Mouse (Mus musculus) bone marrow, adult 2 months (tissue): ENCODE data around the gene Rnf215. TPM values are rescaled to one million over a fixed set of nuclear protein-coding genes. Genes with fewer than 3 reads are reported as not detected.

ENCODE experiments used
- H3K27ac ChIP-seq: fragments of 200-500 bp; 2 replicates; pipeline ENCODE4 v1.5.1; 2012; ENCODE audit warnings: low read depth, mild to moderate bottlenecking, control low read depth, inconsistent platforms, low read length; ENCODE audit not compliant: control insufficient read depth, poor library complexity, insufficient read depth
- H3K4me1 ChIP-seq: fragments of 200-500 bp; 2 replicates; pipeline ENCODE4 v1.6.1; 2011; ENCODE audit warnings: low read length; ENCODE audit not compliant: control insufficient read depth, insufficient read depth
- H3K4me3 ChIP-seq: fragments of 200-500 bp; replicated peaks from 2 replicates; pipeline ENCODE3; 2011; ENCODE audit warnings: mild to moderate bottlenecking, low read depth, low read length, control low read depth; ENCODE audit not compliant: control insufficient read depth
- CTCF ChIP-seq: fragments of 200-500 bp; IDR thresholded peaks from 2 replicates; pipeline ENCODE4 v1.5.1; 2011; ENCODE audit warnings: low read length, control low read depth; ENCODE audit not compliant: control insufficient read depth, insufficient read depth
- POLR2A ChIP-seq: fragments of 200-500 bp; IDR thresholded peaks from 2 replicates; pipeline ENCODE4 v1.6.1; 2011; ENCODE audit warnings: low read depth, mild to moderate bottlenecking, control low read depth, low read length, borderline replicate concordance; ENCODE audit not compliant: control insufficient read depth
- WGBS: fragments of 180-500 bp; shearing (Covaris S2); methylation state at CpG from one replicate; pipeline ENCODE4 v1.1.7; 2018; 5-methylcytosine and 5-hydroxymethylcytosine counted together
- polyA plus RNA-seq: library from polyadenylated mRNA; stranded (reverse); fragments of >200 nt; gene quantifications from 2 replicates; pipeline ENCODE4 v1.2.4, GENCODE M21; 2011; ENCODE audit warnings: low replicate concordance; ENCODE audit not compliant: missing spikeins, insufficient read depth, insufficient read length

The Rnf215 gene
- polyA plus RNA-seq, 1 experiment: 10.5 TPM

- H3K27ac ChIP-seq: no peak overlapping the region
- 91% methylated on average over 10 of the region's 10 CpGs for WGBS
- H3K4me3 ChIP-seq: no peak overlapping the region
- TF ChIP-seq POLR2A (no peak), CTCF (no peak)
- H3K4me1 ChIP-seq: no peaks in the 10 kb centered on the region
Measured at GRCm38 (mm10) chr11:4147098-4147497, 12.1 kb downstream of the Rnf215 start.

- WGBS: 90% methylated on average over 5 of the region's 5 CpGs
- Histone ChIP-seq H3K27ac (no peak overlapping the region), H3K4me3 (no peak overlapping the region), H3K4me1 (no peaks in the 10 kb centered on the region)
- TF ChIP-seq POLR2A (no peak), CTCF (no peak)
Measured at GRCm38 (mm10) chr11:4148120-4148519, 13.1 kb downstream of the Rnf215 start.

GRCm38 (mm10) chr11:4148536-4149156 is 13.6 kb downstream of the Rnf215 start:
- no peak overlapping the region; the same call in 1 of the 2 replicates for H3K27ac ChIP-seq
- H3K4me3 ChIP-seq: no peak overlapping the region
- no peak for TF ChIP-seq CTCF
- 80% methylated on average over 9 of the region's 9 CpGs for WGBS
- no peaks in the 10 kb centered on the region for H3K4me1 ChIP-seq

GRCm38 (mm10) chr11:4149886-4150285 is 14.9 kb downstream of the Rnf215 start:
- H3K4me1 ChIP-seq: no peaks in the 10 kb centered on the region
- no peak overlapping the region for H3K27ac ChIP-seq
- H3K4me3 ChIP-seq: no peak overlapping the region
- TF ChIP-seq POLR2A (no peak), CTCF (no peak)
- WGBS: 86% methylated on average over 6 of the region's 6 CpGs

- no peak overlapping the region for H3K27ac ChIP-seq
- TF ChIP-seq POLR2A: no peak
- no peak for TF ChIP-seq CTCF
- no peak overlapping the region for H3K4me3 ChIP-seq
- H3K4me1 ChIP-seq: no peaks in the 10 kb centered on the region; the same call in 1 of the 2 replicates
- WGBS: 79% methylated on average over 7 of the region's 7 CpGs
Measured at GRCm38 (mm10) chr11:4153694-4154093, 18.7 kb downstream of the Rnf215 start.

GRCm38 (mm10) chr11:4155641-4156040 is 20.6 kb downstream of the Rnf215 start:
- Histone ChIP-seq H3K4me3 (no peak overlapping the region), H3K4me1 (no peaks in the 10 kb centered on the region; the same call in 1 of the 2 replicates), H3K27ac (no peak overlapping the region)
- no peak for TF ChIP-seq CTCF
- no peak for TF ChIP-seq POLR2A
- 68% methylated on average over 5 of the region's 5 CpGs for WGBS

GRCm38 (mm10) chr11:4158676-4159075 is 23.7 kb downstream of the Rnf215 start:
- TF ChIP-seq CTCF (no peak), POLR2A (no peak)
- H3K4me3 ChIP-seq: no peak overlapping the region
- H3K4me1 ChIP-seq: peaks cover 2% of the 10 kb centered on the region; the same call in 1 of the 2 replicates
- WGBS: 92% methylated on average over 3 of the region's 3 CpGs
- no peak overlapping the region for H3K27ac ChIP-seq

GRCm38 (mm10) chr11:4159808-4160708 is 25.1 kb downstream of the Rnf215 start, which contains the start of the genes Ccdc157 and Sf3a1:
Gene Ccdc157, minus strand, starts transcription at chr11:4160293.
Gene Sf3a1, plus strand, starts transcription at chr11:4160350.
- peak within 1 kb of the TSS; percentile 83 for H3K4me3 ChIP-seq
- H3K4me1 ChIP-seq: peaks cover 2% of the 10 kb centered on the region; the same call in 1 of the 2 replicates
- TF ChIP-seq CTCF (no peak), POLR2A (peak; percentile 44; the same call in 1 of the 2 replicates)
- peak within 1 kb of the TSS; percentile 40 for H3K27ac ChIP-seq
- 1% methylated on average over 54 of the region's 54 CpGs for WGBS
